Mouse (Mus musculus): ENCODE results near the gene Zfp60. TPM values are rescaled to one million over a fixed set of nuclear protein-coding genes. Genes with fewer than 3 reads are reported as not detected.

The Zfp60 gene
- 90.6 and 93.9 TPM in 2 replicates for polyA plus RNA-seq (2014; fragmentation: Nextera tagmentation; extraction: Ambion mirVana)

- WGBS, result under 1% methylated on average over 35 of the region's 35 CpGs
- H3K27ac ChIP-seq (ENCODE audit: low read depth, low read length), result peak within 1 kb of the TSS; percentile 95
- H3K27me3 ChIP-seq (ENCODE audit: control insufficient read depth, insufficient read depth, low read length), result no peaks in the 10 kb centered on the region
- H3K4me1 ChIP-seq (replicated peaks; ENCODE audit: control insufficient read depth, insufficient read depth, low read length), result peaks cover 5% of the 10 kb centered on the region
- no peaks in the 10 kb centered on the region for H3K9me3 ChIP-seq (ENCODE audit: control insufficient read depth, low read length)
- H3K4me3 ChIP-seq (ENCODE audit: low read depth, low read length), result peak within 1 kb of the TSS; percentile 71
- H3K9ac ChIP-seq (ENCODE audit: low read depth, low read length), result peak within 1 kb of the TSS; percentile 86
- ATAC-seq (ENCODE audit: low FRiP score), result peak; percentile 92
- peak within 1 kb of the TSS; percentile 61 for H3K4me2 ChIP-seq (replicated peaks; ENCODE audit: low read depth, low read length)
- H3K36me3 ChIP-seq (ENCODE audit: control insufficient read depth, insufficient read depth, low read length), result no peaks in the 10 kb centered on the region
- peak; percentile 93 for DNase-seq (ENCODE audit: low spot score)
These were observed at the start of gene Zfp60 for GRCm38 (mm10) chr7:27731281-27731883. Gene Zfp60 (plus strand): TSS chr7:27731389.

- H3K4me1 ChIP-seq (replicated peaks; ENCODE audit: control insufficient read depth, insufficient read depth, low read length), result no peaks in the 10 kb centered on the region
- no peaks in the 10 kb centered on the region for H3K36me3 ChIP-seq (ENCODE audit: control insufficient read depth, insufficient read depth, low read length)
- H3K4me3 ChIP-seq (ENCODE audit: low read depth, low read length), result no peak overlapping the region
- H3K9me3 ChIP-seq (ENCODE audit: control insufficient read depth, low read length), result no peaks in the 10 kb centered on the region
- H3K27ac ChIP-seq (ENCODE audit: low read depth, low read length), result no peak overlapping the region
- 79% methylated on average over 2 of the region's 2 CpGs for WGBS
- H3K4me2 ChIP-seq (replicated peaks; ENCODE audit: low read depth, low read length), result no peak overlapping the region
- DNase-seq (ENCODE audit: low spot score) (no peak), ATAC-seq (ENCODE audit: low FRiP score) (no peak)
- no peak overlapping the region for H3K9ac ChIP-seq (ENCODE audit: low read depth, low read length)
- H3K27me3 ChIP-seq (ENCODE audit: control insufficient read depth, insufficient read depth, low read length), result no peaks in the 10 kb centered on the region
These were observed 48.0 kb upstream of the Zfp60 start for GRCm38 (mm10) chr7:27683218-27683617.

- Histone ChIP-seq H3K27me3 (ENCODE audit: control insufficient read depth, insufficient read depth, low read length) (no peaks in the 10 kb centered on the region), H3K4me2 (replicated peaks; ENCODE audit: low read depth, low read length) (peak overlapping the region; percentile 31; the same call in 1 of the 2 replicates), H3K4me1 (replicated peaks; ENCODE audit: control insufficient read depth, insufficient read depth, low read length) (no peaks in the 10 kb centered on the region), H3K36me3 (ENCODE audit: control insufficient read depth, insufficient read depth, low read length) (no peaks in the 10 kb centered on the region), H3K4me3 (ENCODE audit: low read depth, low read length) (no peak overlapping the region), H3K9me3 (ENCODE audit: control insufficient read depth, low read length) (no peaks in the 10 kb centered on the region), H3K9ac (ENCODE audit: low read depth, low read length) (0 out of 2 replicates have a peak overlapping the region, but pooled peaks have one; percentile 34), H3K27ac (ENCODE audit: low read depth, low read length) (no peak overlapping the region)
- ATAC-seq (ENCODE audit: low FRiP score) (no peak), DNase-seq (ENCODE audit: low spot score) (peak; percentile 12)
- 58% methylated on average over 5 of the region's 5 CpGs for WGBS
These were observed 46.0 kb upstream of the Zfp60 start for GRCm38 (mm10) chr7:27685220-27685619.

GRCm38 (mm10) chr7:27685681-27686080, 45.5 kb upstream of the Zfp60 start:
- Histone ChIP-seq H3K4me1 (replicated peaks; ENCODE audit: control insufficient read depth, insufficient read depth, low read length) (no peaks in the 10 kb centered on the region), H3K27me3 (ENCODE audit: control insufficient read depth, insufficient read depth, low read length) (no peaks in the 10 kb centered on the region), H3K4me2 (replicated peaks; ENCODE audit: low read depth, low read length) (peak overlapping the region; percentile 31; the same call in 1 of the 2 replicates), H3K36me3 (ENCODE audit: control insufficient read depth, insufficient read depth, low read length) (no peaks in the 10 kb centered on the region), H3K9me3 (ENCODE audit: control insufficient read depth, low read length) (no peaks in the 10 kb centered on the region), H3K27ac (ENCODE audit: low read depth, low read length) (no peak overlapping the region), H3K4me3 (ENCODE audit: low read depth, low read length) (no peak overlapping the region), H3K9ac (ENCODE audit: low read depth, low read length) (0 out of 2 replicates have a peak overlapping the region, but pooled peaks have one; percentile 34)
- DNase-seq (ENCODE audit: low spot score) (peak; percentile 48), ATAC-seq (ENCODE audit: low FRiP score) (no peak)
- 0% methylated on average over 6 of the region's 6 CpGs for WGBS

GRCm38 (mm10) chr7:27687043-27687442, 44.1 kb upstream of the Zfp60 start:
- ATAC-seq (ENCODE audit: low FRiP score) (no peak), DNase-seq (ENCODE audit: low spot score) (no peak)
- Histone ChIP-seq H3K4me1 (replicated peaks; ENCODE audit: control insufficient read depth, insufficient read depth, low read length) (no peaks in the 10 kb centered on the region), H3K27ac (ENCODE audit: low read depth, low read length) (no peak overlapping the region), H3K36me3 (ENCODE audit: control insufficient read depth, insufficient read depth, low read length) (no peaks in the 10 kb centered on the region), H3K27me3 (ENCODE audit: control insufficient read depth, insufficient read depth, low read length) (no peaks in the 10 kb centered on the region), H3K9ac (ENCODE audit: low read depth, low read length) (no peak overlapping the region), H3K4me2 (replicated peaks; ENCODE audit: low read depth, low read length) (no peak overlapping the region), H3K4me3 (ENCODE audit: low read depth, low read length) (no peak overlapping the region), H3K9me3 (ENCODE audit: control insufficient read depth, low read length) (no peaks in the 10 kb centered on the region)
- WGBS, result 88% methylated on average over 1 of the region's 1 CpGs

GRCm38 (mm10) chr7:27687836-27688235, 43.4 kb upstream of the Zfp60 start:
- WGBS, result 68% methylated on average over 3 of the region's 3 CpGs
- H3K27ac ChIP-seq (ENCODE audit: low read depth, low read length), result no peak overlapping the region
- H3K27me3 ChIP-seq (ENCODE audit: control insufficient read depth, insufficient read depth, low read length), result no peaks in the 10 kb centered on the region
- no peaks in the 10 kb centered on the region for H3K4me1 ChIP-seq (replicated peaks; ENCODE audit: control insufficient read depth, insufficient read depth, low read length)
- no peak overlapping the region; the same call in 1 of the 2 replicates for H3K4me2 ChIP-seq (replicated peaks; ENCODE audit: low read depth, low read length)
- no peak for ATAC-seq (ENCODE audit: low FRiP score)
- H3K9me3 ChIP-seq (ENCODE audit: control insufficient read depth, low read length), result no peaks in the 10 kb centered on the region
- no peaks in the 10 kb centered on the region for H3K36me3 ChIP-seq (ENCODE audit: control insufficient read depth, insufficient read depth, low read length)
- H3K9ac ChIP-seq (ENCODE audit: low read depth, low read length), result no peak overlapping the region
- H3K4me3 ChIP-seq (ENCODE audit: low read depth, low read length), result no peak overlapping the region
- no peak for DNase-seq (ENCODE audit: low spot score)

- Histone ChIP-seq H3K4me3 (ENCODE audit: low read depth, low read length) (peak overlapping the region; percentile 38), H3K36me3 (ENCODE audit: control insufficient read depth, insufficient read depth, low read length) (no peaks in the 10 kb centered on the region), H3K27me3 (ENCODE audit: control insufficient read depth, insufficient read depth, low read length) (no peaks in the 10 kb centered on the region), H3K9ac (ENCODE audit: low read depth, low read length) (peak overlapping the region; percentile 60), H3K4me2 (replicated peaks; ENCODE audit: low read depth, low read length) (peak overlapping the region; percentile 57), H3K4me1 (replicated peaks; ENCODE audit: control insufficient read depth, insufficient read depth, low read length) (no peaks in the 10 kb centered on the region), H3K9me3 (ENCODE audit: control insufficient read depth, low read length) (no peaks in the 10 kb centered on the region), H3K27ac (ENCODE audit: low read depth, low read length) (peak overlapping the region; percentile 37; the same call in 1 of the 2 replicates)
- ATAC-seq (ENCODE audit: low FRiP score) (no peak), DNase-seq (ENCODE audit: low spot score) (peak; percentile 28)
- 41% methylated on average over 14 of the region's 14 CpGs for whole genome bisulfite sequencing
These were observed 42.9 kb upstream of the Zfp60 start for GRCm38 (mm10) chr7:27688246-27688788.

- Histone ChIP-seq H3K27me3 (ENCODE audit: control insufficient read depth, insufficient read depth, low read length) (no peaks in the 10 kb centered on the region), H3K9me3 (ENCODE audit: control insufficient read depth, low read length) (no peaks in the 10 kb centered on the region), H3K4me1 (replicated peaks; ENCODE audit: control insufficient read depth, insufficient read depth, low read length) (no peaks in the 10 kb centered on the region), H3K27ac (ENCODE audit: low read depth, low read length) (peak within 1 kb of the TSS; percentile 37; the same call in 1 of the 2 replicates), H3K9ac (ENCODE audit: low read depth, low read length) (peak within 1 kb of the TSS; percentile 60), H3K36me3 (ENCODE audit: control insufficient read depth, insufficient read depth, low read length) (no peaks in the 10 kb centered on the region), H3K4me3 (ENCODE audit: low read depth, low read length) (peak within 1 kb of the TSS; percentile 38), H3K4me2 (replicated peaks; ENCODE audit: low read depth, low read length) (peak within 1 kb of the TSS; percentile 57)
- DNase-seq (ENCODE audit: low spot score) (peak; percentile 89), ATAC-seq (ENCODE audit: low FRiP score) (peak; percentile 98)
- WGBS, result 2% methylated on average over 19 of the region's 19 CpGs
These were observed 42.2 kb upstream of the Zfp60 start, which contains the start of gene Zfp607b for GRCm38 (mm10) chr7:27688815-27689612. Gene Zfp607b (plus strand): TSS chr7:27689340.
